Mouse (Mus musculus) heart, postnatal 36 days (tissue): Measurements from ENCODE around the gene Nr1h3. TPM values are rescaled to one million over a fixed set of nuclear protein-coding genes. Genes with fewer than 3 reads are reported as not detected.
"Not testable (repeated sequence)": the region's sequence is repeated elsewhere in the genome, so short reads cannot be mapped to it uniquely, and the experiment has no call there.

ENCODE experiments used
- DNase-seq, 2 experiments: peaks; one replicate each; pipeline ENCODE4 v3.0.0; 2021 to 2022
- intact Hi-C: fragments of 180-260 bp; cut with DNase I; formaldehyde crosslinking; loops from one replicate; pipeline ENCODE4 v1.15.1; 2025
- total RNA-seq, 2 experiments: library from RNA; stranded (reverse); gene quantifications; 2 replicates each; pipeline ENCODE4 v1.2.3; 2021

Gene Nr1h3
- 10 to 100 TPM; 17.3 TPM for total RNA-seq

DNA sequence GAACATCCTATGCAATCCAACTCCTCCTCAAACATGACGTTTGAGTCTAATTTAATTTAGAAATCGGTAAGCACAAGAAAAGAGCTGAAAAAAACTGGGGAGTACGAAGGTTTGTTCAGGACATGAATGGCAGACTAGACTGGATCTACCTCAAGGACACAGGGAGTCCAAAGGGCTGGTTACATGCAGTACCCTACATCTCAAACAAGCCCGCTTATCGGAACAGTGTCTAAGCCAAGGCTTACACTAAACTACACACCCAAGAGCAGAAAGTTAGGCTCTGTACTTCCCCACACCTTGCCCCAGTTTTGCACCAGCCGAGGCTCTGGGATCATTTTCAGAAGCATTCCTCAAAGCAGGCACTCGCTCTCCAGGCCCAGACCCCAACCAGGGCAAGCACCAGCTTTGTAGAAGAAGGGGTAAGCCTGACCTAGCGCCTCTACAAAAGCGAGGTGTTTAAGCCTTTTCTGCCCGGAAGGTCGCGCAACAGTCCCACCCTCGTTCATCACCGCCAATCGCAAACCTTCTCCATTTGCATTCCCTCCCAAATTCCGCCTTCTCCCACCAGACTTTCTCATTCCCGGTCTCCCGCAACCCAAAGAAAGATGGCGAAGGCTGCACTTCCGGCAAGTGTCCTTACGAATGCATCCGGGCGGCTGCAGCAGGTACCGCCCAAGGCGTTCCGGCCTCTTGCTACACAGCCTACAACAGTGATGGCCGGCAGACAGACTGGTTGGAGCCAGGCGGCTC is at the start of gene Nr1h3, which contains the start of gene Acp2:
Nr1h3 (minus strand) TSS at position 613 of the 750 bp plus-strand sequence.
Acp2 (plus strand) TSS at position 664 of the 750 bp plus-strand sequence.
- DNase-seq, result peak; percentile 93 to 97
- intact Hi-C loops, result loop anchor here (1.0 to 5.0 kb wide), 4 partner anchors 20 to 300 kb away; partner anchors contain the start of genes Ddb2, Kbtbd4, Madd and Ndufs3

DNA sequence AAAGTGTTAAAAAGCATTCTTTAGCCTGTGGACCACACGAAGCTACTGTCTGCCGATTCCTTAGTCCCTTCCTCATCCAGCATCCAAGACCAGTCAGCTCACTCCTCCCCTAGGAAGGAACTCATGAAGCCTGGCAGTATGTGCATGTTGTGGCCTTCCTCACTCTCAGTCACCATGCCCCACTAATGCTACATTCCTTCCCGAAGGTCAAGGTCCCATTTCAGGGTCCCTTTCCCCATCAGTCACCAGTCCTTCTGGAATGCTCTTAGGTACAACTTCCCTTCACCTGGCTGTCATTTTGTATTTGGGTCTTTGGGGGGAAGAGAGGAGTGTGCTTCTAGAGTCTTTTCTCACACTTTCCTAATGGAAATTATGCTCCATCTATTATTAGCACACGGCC is 49.4 kb upstream of the Nr1h3 start:
- no peak for DNase-seq
- intact Hi-C loops, result no loop called here

- no peak for DNase-seq
- intact Hi-C loops, result no loop called here
Measured at GRCm38 (mm10) chr2:91248366-91248765, 45.7 kb upstream of the Nr1h3 start.

DNA sequence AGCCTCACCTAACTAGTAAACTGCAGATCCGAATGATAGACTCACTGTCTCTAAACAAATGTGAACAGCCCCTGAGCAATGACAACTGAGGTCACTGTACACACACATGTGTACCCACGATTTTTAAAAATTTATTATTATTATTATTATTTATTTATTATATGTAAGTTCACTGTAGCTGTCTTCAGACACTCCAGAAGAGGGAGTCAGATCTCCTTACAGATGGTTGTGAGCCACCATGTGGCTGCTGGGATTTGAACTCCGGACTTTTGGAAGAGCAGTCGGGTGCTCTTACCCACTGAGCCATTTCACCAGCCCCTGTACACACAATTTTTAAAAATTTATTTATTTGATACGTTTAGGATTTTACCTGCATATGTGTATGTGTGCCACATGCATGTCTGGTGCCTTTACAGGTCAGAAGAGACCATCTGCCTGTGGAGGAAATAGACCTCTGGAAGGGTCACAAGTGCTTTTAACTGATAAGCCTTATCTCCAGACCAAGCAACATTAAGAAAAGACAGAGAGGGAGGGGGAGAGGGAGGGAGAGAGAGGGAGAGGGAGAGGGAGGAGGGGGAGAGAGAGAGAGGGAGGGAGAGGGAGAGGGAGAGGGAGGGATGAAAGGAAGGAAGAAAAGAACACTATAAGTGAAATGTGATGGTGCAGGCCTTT is 42.1 kb upstream of the Nr1h3 start:
- no peak for DNase-seq
- intact Hi-C loops, result no loop called here

- intact Hi-C loops, result no loop called here
- DNase-seq, result no peak
Measured at GRCm38 (mm10) chr2:91243416-91243815, 40.8 kb upstream of the Nr1h3 start.

DNA sequence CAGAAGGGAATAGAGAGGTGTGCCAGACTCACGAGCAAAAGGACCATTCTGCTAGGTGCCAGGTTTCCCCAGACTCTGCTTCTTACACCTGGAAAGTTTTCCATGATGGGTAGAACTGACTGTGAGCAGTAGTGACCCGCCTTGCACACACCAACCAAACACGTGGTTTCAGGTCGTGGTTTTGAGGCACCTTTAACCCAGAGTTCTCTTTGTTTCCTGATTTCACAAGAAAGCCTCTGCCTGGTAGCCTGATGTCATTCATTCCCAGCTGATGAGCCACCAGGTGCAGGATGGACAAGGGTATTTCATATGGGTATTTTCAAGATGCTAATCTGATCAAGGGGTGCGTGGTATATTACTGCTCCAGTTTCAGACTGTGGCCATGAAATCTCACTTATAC is 39.9 kb upstream of the Nr1h3 start:
- no peak for DNase-seq
- intact Hi-C loops, result no loop called here

- intact Hi-C loops, result loop anchor here (1.0 to 2.0 kb wide), 2 partner anchors 19 to 27 kb away; partner anchors contain the start of gene Arfgap2
- not testable (repeated sequence) for DNase-seq
Measured at GRCm38 (mm10) chr2:91237511-91238080, 35.0 kb upstream of the Nr1h3 start.

- DNase-seq, result peak; percentile 86 to 87
- intact Hi-C loops, result loop anchor here (1.0 to 2.0 kb wide), 3 partner anchors 19 to 35 kb away; partner anchors contain the start of genes Acp2, Arfgap2 and Nr1h3
Measured at GRCm38 (mm10) chr2:91236601-91237510, 34.2 kb upstream of the Nr1h3 start, which contains the start of gene Ddb2. Ddb2 (minus strand) TSS chr2:91236982.

- intact Hi-C loops, result no loop called here
- no peak for DNase-seq
Measured at GRCm38 (mm10) chr2:91229735-91230134, 27.1 kb upstream of the Nr1h3 start.

DNA sequence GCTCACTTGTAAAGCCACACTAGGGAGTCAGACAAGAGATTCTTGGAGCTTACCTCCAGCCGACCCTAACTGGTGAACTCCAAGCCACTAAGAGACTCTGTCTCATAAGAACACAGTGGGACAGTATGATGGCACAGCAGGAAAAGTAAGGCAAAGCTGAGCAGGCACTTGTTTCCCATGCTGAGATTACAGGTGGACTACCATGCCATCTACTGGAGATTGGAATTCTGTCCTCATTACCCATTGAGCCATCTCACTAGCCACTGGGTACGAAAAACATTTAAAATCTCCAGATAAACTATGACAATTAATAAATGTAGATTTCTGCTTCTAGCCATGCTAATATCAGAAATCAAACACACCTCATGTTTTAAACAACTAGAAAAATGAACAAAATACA is 21.0 kb upstream of the Nr1h3 start:
- intact Hi-C loops, result no loop called here
- no peak for DNase-seq

DNA sequence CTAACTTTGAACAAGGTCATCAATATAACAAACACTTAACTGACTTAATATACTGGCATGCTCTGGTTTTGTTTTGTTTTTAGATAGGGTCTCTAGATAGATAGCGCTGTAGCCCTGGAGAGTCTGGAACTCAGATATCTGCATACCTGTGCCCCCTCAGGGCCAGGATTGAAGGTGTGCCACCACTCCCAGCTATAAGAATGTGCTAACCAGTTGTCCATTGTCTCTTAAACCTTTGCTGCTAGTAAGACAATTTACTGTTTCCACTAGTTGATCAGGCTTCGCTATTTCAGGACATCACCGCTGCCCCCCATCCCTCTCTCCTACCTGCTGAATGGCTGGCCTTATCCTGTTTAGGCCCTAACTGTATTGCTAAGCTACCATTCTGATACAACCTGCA is 17.9 kb upstream of the Nr1h3 start:
- intact Hi-C loops, result no loop called here
- no peak for DNase-seq

DNA sequence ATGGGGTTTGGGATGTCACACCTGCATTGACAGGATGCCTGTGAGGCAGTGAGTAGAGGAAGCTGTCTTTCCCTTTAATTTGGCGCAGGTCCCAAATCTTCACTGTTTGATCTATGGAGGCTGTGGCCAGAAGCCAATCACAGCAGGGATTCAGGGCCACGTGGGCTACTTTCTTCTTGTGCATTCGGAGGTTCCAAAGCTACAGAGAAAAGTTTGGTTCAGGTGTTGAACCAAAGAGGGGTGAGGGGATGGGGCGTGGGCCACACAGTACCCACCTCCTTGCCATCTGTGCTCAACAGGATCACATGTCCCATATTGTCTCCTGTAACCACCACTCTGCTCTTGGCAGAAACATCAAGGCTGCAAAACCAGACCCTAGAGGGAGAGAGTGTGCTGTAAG is 14.4 kb upstream of the Nr1h3 start:
- intact Hi-C loops, result no loop called here
- no peak for DNase-seq

DNA sequence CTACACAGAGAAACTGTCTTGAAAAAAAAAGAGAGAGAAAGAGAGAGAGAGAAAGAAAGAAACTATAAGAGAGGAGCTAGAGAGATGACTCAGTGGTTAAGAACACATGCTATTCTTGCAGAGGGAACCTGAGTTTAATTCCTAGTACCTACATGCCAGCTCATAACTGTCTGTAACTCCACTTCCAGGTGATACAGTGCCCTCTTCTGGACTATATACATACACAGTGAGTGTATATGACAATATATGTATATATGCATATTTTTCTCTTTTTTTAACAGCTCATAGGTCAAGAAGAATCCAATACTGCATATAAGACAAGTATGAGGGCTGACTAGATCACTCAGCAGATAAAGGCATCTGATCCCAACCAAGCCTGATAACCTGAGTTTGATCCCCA is 10.7 kb upstream of the Nr1h3 start:
- no peak for DNase-seq
- intact Hi-C loops, result no loop called here

DNA sequence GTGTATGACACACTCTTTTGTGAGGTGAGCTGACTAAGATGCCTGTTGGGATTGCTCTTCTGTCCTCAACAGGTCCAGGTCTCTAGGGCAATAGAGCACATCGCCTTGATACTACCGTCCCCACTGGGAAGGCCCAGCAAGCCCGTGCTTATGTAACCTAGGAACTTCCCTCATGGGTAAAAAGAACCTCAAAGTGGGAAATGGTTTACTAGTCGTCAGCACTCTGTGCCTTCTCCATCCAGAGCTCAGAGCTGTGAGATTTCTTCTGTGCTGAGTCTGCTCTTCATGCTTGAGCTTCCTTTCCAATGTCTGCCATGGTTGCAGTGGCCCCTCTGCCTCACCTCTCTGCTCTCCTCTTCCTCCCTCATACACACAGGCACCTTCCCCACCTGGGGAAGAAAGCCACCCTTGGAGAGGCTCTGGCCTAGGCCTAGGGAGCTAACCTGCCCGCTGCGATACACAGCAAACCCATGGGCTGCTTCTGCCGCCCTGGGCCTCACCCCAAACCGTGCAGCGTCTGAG is 3.7 kb upstream of the Nr1h3 start:
- intact Hi-C loops, result no loop called here
- peak in 1 of 2 experiments; percentile 44 for DNase-seq

GRCm38 (mm10) chr2:91202972-91203656 is 480 bp upstream of the Nr1h3 start:
- intact Hi-C loops, result loop anchor here (1.0 to 5.0 kb wide), 4 partner anchors 20 to 301 kb away; partner anchors contain the start of genes Ddb2, Kbtbd4, Madd and Ndufs3

DNA sequence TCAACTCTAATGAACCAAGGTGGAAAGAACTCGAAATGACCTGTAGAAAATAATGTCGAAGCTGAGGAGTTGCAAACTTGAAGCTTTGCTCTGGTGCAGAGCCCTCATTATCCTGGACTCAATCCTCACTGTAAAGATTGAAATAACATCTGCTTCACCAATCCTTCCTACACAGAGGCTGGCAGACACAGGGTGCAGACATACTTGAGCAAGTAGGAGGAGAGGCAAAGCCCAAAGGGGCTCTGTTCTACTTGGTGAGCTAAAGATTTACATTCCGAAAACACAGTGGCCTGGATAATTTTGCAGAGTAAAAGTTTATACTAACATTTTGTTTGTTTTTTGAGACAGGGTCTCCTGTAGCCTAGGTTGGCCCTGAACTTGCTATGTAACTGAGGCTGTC is 3.7 kb downstream of the Nr1h3 start:
- DNase-seq, result no peak
- intact Hi-C loops, result no loop called here

More at GRCm38 (mm10) chr2:91202972-91203656, 480 bp upstream of the Nr1h3 start:
- no peak for DNase-seq

- DNase-seq, result peak; percentile 41 to 53
Measured at GRCm38 (mm10) chr2:91196577-91197001, 6.0 kb downstream of the Nr1h3 start.

GRCm38 (mm10) chr2:91194624-91195332 is 7.9 kb downstream of the Nr1h3 start:
- intact Hi-C loops, result loop anchor here (1.0 to 5.0 kb wide), 2 partner anchors 73 to 79 kb away; no protein-coding TSS in a partner anchor
- DNase-seq, result peak; percentile 85 to 87

More at GRCm38 (mm10) chr2:91196577-91197001, 6.0 kb downstream of the Nr1h3 start:
- intact Hi-C loops, result no loop called here
